Mouse (Mus musculus): ENCODE data around the gene Krt77.

Krt77 gene

DNA sequence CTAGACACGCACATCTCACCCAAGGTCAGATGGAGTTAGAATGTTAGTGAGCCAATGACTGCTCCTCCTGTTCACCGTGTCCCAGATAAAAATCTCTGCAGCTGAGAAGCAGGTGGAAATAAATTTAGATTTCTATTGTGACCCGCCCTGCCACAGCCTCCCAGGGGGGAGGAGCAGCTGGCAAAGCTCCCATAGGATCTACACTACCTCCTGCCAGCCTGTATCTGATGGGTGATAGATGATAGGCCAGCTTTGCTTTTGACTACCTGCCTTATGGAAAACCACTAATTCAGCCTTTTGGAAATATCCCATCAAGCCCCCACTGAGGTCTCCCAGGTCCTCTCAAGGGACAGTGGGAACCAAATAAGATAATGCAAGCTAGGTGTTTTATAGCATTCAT lies 13.8 kb downstream of the Krt77 start:
- TF ChIP-seq GATA4 (IDR thresholded peaks at IDR 0.05; ENCODE audit: insufficient replicate concordance, low read length) = no peak

DNA sequence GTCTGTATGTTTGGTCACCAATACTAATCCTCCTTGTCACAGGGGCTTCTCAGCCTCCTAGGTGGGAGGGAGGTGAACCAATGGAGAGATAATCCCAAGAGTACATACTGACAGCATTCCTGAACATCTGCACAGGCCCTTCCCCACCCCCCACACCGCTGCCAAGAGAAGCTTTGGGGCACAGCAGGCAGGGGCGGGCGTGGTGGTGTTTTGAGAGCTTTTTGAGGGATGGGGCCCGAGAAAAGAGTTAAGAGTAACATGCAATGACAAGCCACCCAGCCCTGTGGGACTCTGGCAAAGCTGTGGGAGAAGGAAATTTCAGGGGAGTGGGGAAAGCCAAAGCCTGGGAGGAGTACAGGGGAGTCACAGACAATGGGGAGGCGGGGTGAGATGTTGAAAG lies 15.2 kb downstream of the Krt77 start:
- TF ChIP-seq GATA4 (IDR thresholded peaks at IDR 0.05; ENCODE audit: insufficient replicate concordance, low read length) = no peak

DNA sequence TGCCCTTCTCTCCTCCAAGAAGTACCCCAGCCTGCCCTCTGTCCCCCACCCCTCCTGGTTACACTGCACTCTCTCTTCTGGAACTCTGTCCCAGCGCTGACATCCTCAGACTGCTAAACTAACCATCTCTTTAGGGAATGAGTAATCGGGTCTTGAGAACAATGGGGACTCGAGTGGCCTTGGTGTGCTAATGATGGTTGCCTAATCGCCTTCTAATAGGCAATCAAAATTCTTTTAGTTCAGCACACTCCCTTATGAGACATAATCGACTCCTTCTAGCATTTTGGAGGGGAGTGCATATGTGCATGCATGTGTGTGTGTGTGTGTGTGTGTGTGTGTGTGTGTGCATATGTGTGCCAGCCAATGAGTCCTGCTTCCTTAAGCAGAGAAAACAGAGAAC lies 16.9 kb downstream of the Krt77 start:
- no peak for TF ChIP-seq GATA4 (IDR thresholded peaks at IDR 0.05; ENCODE audit: insufficient replicate concordance, low read length)

DNA sequence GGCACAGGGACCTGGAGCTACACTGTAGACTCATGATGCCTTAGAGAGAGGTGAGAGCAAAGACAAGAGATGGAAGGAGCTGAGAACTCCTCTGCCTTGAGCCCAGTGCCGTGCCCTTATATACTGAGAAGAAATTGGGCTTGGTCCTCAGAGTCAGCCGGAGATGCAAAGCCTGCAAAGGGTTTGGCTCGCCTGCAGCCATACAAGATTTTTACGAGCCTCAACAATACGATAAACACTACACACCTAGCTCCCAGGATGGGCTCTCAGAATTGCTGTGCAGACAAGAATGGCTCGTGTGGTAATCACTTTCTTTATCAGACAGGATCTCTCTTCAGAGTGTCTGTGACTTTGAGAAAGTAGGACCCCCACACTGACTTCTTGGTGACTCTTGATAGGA lies 18.8 kb downstream of the Krt77 start, which contains the start of gene Krt1:
TSS of gene Krt1 (minus strand) at position 101 of the 400 bp plus-strand sequence.
- no peak for TF ChIP-seq GATA4 (IDR thresholded peaks at IDR 0.05; ENCODE audit: insufficient replicate concordance, low read length)

DNA sequence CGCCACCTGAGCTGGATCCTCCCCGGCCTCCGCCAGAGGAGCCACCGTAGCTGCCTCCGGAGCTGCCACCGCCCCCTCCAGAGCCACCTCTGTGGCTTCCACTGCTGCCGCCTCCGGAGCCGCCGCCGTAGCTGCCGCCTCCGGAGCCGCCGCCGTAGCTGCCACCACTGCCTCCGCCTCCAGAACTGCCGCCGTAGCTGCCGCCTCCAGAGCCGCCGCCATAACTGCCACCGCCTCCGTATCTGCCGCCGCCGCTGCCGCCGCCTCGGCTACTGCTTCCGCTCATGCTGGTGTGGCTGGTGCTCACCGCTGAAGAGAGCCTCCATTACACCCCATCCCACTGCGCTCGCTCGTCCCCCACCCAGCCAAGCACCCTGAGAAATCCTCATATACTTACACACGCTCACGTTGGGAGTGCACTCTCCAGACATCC lies 23.5 kb downstream of the Krt77 start:
- TF ChIP-seq GATA4 (IDR thresholded peaks at IDR 0.05; ENCODE audit: insufficient replicate concordance, low read length) = no peak

DNA sequence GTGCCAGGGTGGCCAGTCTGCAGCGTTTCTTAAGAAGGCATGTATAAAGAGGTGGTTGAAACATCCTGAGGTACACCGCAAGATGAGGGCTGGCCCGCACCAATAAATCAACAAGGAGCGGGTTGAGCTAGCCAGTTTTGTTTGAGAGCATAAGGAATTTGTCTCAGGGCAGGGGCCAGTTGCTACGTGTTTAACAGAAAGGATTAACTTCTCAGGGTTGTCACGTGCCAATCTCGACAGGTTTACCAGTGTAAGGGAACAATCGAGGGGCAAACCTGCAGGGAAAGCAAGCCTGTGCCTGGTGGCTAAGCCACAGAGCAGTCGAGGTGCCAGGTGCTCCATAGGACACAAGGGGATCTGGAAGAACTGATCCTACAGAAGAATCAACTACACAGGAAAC lies 26.3 kb downstream of the Krt77 start:
- no peak for TF ChIP-seq GATA4 (IDR thresholded peaks at IDR 0.05; ENCODE audit: insufficient replicate concordance, low read length)

DNA sequence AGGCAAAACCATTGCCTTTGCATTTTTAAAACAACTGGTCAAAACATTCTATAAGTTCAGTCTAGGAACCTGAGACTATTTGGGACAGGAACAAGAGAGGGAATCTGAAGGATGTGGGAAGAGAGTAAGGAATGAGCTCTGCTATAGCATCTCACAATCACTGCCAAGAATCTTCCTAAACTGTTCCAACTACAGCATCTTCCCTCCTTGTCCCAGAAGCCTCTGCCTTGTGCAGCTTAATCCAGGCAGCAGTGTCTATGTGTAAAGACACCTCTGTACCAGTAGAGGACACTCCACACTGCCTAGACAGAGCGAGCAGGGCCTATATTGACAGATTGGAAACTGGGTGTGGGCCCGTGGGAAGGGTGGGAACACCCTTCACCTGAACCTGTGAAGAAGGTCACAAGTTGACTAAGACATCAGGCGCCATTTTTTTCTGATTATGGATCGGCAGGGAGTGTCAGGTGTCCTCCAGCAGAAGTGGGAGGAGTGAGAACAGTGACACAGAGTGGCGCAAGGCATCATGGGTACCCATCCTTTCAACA lies 34.6 kb downstream of the Krt77 start:
- no peak for TF ChIP-seq GATA4 (IDR thresholded peaks at IDR 0.05; ENCODE audit: insufficient replicate concordance, low read length)

DNA sequence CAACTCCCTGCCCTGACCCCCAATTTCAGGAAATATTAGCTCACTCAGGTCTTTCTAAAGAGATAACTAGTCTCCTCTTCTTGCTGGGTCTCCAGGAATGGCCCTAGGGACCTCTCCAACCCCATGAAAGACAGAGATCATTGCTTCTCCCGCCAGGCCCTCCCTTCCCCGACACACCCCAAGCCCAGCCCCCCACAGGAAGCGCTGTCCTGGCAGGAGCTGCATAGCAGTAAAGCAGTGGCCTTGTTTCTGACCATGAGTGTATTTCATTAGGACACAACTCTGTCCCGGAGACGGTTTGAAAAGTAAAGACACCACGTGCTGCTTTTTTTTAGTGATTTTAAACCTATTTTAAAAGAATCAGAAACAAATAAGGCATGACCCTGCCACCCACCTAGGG lies 36.4 kb downstream of the Krt77 start:
- TF ChIP-seq GATA4 (IDR thresholded peaks at IDR 0.05; ENCODE audit: insufficient replicate concordance, low read length) = no peak

DNA sequence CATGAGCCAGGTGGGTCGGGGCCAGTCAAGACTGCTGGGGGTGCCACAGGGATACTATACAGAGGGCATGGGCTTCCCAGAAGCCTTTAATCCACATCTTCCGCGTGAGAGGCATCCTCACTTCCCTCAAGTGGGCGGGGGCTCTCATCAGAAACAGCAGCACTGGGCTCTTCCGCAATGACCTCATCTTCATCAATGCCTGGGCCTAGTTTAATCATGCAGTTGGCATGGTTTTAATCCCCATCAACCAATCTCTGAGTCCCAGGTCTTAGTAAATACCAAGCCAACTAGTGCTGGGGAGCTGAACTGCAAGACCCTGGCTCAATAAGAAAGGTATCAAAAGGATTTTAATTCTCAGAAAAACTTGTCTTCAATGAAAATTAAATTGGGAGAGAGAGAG lies 40.1 kb downstream of the Krt77 start:
- TF ChIP-seq GATA4 (IDR thresholded peaks at IDR 0.05; ENCODE audit: insufficient replicate concordance, low read length) = no peak

DNA sequence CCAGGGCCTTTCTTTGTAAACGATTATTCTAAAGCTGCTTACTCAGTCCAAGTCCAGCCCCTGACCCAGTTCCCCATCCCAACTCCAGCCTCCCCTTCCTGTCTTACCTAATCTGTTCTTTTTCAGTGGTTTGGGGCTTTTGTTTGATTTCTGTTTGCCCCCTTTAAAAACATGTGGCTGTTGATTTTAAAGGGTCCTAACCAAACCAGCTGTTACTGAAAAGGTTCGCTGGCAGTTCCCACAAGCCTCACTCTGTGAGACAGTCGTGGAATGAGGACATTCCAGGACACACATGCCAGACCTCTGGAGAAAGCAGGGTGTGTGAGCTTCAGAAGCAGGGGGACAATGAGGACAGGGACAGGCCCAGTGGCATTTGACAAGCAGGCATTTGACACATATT lies 47.7 kb downstream of the Krt77 start:
- TF ChIP-seq GATA4 (IDR thresholded peaks at IDR 0.05; ENCODE audit: insufficient replicate concordance, low read length) = no peak

DNA sequence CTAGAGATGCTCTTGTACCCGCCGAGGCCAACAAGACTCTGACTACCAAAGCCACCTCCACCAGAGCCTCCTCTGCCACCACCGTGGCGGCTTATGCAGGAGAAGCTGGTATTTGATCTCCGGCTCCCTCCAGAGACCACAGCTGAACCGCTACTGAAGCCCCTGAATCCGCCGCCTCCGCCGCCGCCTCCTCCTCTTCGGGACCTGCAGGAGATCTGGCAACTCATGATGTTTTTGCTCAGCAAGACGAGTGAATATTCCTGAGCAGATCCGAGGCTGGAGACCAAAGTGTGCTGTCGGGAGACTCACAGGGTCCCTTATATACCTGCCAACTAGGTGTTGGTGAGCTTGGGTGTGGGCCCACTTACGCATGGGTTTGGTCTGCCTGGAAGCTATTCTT lies 51.6 kb downstream of the Krt77 start, which contains the start of gene Krt2:
TSS of gene Krt2 (minus strand) at position 295 of the 400 bp plus-strand sequence.
- no peak for TF ChIP-seq GATA4 (IDR thresholded peaks at IDR 0.05; ENCODE audit: insufficient replicate concordance, low read length)
